Mouse (Mus musculus): ENCODE results near the gene Aarsd1. TPM values are rescaled to one million over a fixed set of nuclear protein-coding genes. Genes with fewer than 3 reads are reported as not detected.
"Not testable (repeated sequence)": the region's sequence is repeated elsewhere in the genome, so short reads cannot be mapped to it uniquely, and the experiment has no call there.

Gene Aarsd1
- total RNA-seq, 2 experiments from 2014 or later, result 38.7 to 40.1 TPM

DNA sequence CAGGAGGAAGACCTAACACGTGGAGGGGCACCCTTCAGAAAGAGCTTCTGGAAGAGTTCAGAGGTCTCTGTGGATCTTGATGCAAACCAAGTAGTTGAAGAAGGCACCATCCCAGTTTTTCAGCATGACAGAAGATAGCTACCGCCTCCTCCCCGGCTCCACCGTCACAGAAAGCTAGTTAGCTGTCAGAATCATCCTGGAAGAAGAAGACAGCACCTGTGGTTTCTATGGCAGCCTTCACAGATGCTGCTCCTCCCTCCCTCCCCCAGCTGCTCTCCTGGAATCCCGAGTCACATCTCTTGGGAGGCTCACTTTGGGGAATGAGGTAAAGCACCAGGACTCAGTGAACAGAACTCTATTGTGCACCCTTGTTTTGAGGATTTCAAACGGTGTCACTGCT is 1.6 kb upstream of the Aarsd1 start:
- intact Hi-C loops (cut with DNase I), result loop anchor here (10.0 kb wide), 1 partner anchor 324 kb away; the partner anchor contains the start of gene Psmc3ip
- peak; percentile 41 to 78 for DNase-seq (ENCODE audit: low spot score in 2 of 2)

DNA sequence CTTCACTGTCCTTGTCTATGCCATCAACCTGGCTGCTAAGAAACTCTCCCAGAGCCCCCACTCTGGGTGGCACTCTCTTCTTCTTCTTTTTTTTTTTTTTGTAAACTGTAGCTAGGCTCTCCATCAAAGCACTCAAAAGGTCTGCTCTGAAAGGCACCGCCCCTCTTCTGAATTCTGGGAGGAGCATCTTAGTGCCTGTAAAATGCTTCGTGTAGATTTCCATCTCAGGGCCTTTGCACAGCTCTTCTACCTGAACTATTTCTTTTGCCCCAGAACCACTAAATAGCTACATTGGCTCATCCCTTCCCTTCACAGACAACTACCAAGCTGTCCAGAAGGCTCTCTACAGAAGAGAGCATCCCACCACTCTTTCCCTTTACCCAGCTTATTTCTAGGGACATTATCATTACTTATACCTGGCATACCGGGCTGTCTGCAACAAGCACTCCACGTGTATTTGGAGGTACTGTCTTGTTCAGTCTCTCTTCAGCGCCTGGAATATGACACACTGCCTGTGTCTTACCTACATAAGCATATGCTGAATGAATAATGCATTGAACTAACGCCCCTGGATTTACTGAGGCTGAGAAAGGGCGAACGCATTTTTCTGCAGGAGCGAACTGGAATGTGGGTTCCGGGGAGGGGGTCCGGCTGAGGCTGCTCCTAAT is 848 bp downstream of the Aarsd1 start:
- intact Hi-C loops (cut with DNase I), result loop anchor here (10.0 kb wide), 1 partner anchor 322 kb away; the partner anchor contains the start of gene Psmc3ip
- DNase-seq (ENCODE audit: low spot score in 2 of 2), result no peak

- DNase-seq (ENCODE audit: low spot score in 2 of 2), result no peak
- intact Hi-C loops (cut with DNase I), result loop anchor here (10.0 kb wide), 1 partner anchor 321 kb away; the partner anchor contains the start of gene Psmc3ip
Measured at GRCm38 (mm10) chr11:101415306-101415705, 2.1 kb downstream of the Aarsd1 start.

GRCm38 (mm10) chr11:101395110-101395509 is 22.3 kb downstream of the Aarsd1 start:
- peak; percentile 75 to 81 for DNase-seq (ENCODE audit: low spot score in 2 of 2)
- intact Hi-C loops (cut with DNase I), result loop anchor here (1.0 to 5.0 kb wide), 2 partner anchors 72 to 183 kb away; no protein-coding TSS in a partner anchor

GRCm38 (mm10) chr11:101381817-101382216 is 35.6 kb downstream of the Aarsd1 start:
- no peak for DNase-seq (ENCODE audit: low spot score in 2 of 2)
- intact Hi-C loops (cut with DNase I), result no loop called here

DNA sequence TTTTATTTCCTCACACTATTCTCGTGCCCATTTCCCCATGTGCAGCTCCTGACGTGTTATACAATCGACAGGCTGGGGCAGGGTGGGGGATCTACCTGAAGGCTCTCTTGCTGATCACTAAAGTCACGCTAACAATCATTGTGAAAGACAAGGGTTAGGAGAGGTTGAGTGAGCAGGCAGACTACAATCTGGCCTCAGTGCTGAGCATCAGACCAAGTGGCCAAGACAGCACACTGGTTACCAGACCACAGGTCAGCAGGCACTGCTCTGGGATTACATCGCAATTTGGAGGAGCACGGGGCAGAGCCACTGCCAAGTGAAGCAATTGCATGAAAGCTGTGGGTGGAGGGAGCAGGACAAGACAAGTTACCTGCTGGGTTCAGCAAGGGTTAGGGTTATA is 38.5 kb downstream of the Aarsd1 start:
- DNase-seq (ENCODE audit: low spot score in 2 of 2), result no peak
- intact Hi-C loops (cut with DNase I), result no loop called here

DNA sequence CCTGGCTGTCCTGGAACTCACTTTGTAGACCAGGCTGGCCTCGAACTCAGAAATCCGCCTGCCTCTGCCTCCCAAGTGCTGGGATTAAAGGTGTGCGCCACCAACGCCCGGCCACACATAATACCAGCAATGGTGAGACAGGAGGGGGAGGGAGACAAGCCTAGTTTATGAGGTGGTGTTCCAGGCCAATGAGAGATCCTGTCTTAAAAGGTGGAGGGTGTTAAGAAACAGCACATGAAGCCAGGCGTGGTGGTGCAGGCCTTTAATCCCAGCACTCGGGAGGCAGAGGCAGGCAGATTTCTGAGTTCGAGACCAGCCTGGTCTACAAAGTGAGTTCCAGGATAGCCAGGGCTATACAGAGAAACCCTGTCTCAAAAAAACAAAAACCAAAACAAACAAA is 39.2 kb downstream of the Aarsd1 start:
- not testable (repeated sequence) for DNase-seq (ENCODE audit: low spot score in 2 of 2)

GRCm38 (mm10) chr11:101374421-101374938 is 42.9 kb downstream of the Aarsd1 start:
- intact Hi-C loops (cut with DNase I), result no loop called here
- no peak for DNase-seq (ENCODE audit: low spot score in 2 of 2)

More for the DNA sequence above, 39.2 kb downstream of the Aarsd1 start:
- intact Hi-C loops (cut with DNase I), result not testable (repeated sequence)

GRCm38 (mm10) chr11:101370141-101370540 is 47.3 kb downstream of the Aarsd1 start:
- intact Hi-C loops (cut with DNase I), result no loop called here
- DNase-seq (ENCODE audit: low spot score in 2 of 2), result no peak

- intact Hi-C loops (cut with DNase I), result no loop called here
- no peak for DNase-seq (ENCODE audit: low spot score in 2 of 2)
Measured at GRCm38 (mm10) chr11:101367326-101367935, 50.0 kb downstream of the Aarsd1 start, which contains the start of gene G6pc. Gene G6pc, plus strand, starts transcription at chr11:101367561.

DNA sequence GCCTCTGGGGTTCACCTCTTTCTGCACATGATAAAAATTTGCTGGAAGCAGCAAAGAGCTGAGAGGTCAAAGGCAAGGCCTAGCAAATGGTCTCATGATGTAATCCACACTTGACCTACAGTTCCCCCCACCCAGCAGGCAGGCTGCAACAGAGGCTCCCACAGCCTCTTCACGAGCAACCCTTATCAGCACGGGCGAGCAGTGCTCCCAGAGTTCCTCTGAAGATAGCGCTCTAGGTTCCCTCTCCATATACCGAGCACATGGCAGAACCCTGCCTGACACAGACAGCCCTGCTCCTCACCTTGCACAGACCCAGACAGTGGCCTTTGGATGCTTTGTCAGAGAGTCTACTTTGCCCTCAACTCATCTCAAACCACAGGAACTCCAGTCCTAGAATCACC is 52.9 kb downstream of the Aarsd1 start:
- no peak for DNase-seq (ENCODE audit: low spot score in 2 of 2)
- intact Hi-C loops (cut with DNase I), result no loop called here

GRCm38 (mm10) chr11:101360651-101361113 is 56.7 kb downstream of the Aarsd1 start:
- DNase-seq (ENCODE audit: low spot score in 2 of 2), result no peak
- intact Hi-C loops (cut with DNase I), result no loop called here

DNA sequence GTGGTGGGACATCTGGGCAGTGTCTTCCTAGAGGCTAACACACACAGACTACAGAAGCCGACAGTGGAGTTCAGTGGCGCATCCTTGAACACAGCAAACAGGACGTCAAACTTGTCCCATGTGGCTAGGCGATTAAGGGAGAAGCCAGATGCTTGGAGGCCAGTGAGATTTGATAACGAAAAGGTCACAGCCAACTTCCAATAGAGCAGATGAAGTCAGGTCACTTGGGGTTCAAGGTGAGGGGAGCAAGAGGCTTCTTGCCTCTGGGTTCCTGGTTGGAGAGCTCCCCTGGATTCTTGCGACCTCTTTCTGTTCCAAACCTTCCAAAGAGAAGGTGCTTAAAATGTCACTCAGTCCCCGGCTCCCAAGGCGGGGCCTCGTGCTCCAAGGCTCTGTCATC is 57.6 kb downstream of the Aarsd1 start:
- intact Hi-C loops (cut with DNase I), result no loop called here
- DNase-seq (ENCODE audit: low spot score in 2 of 2), result no peak

DNA sequence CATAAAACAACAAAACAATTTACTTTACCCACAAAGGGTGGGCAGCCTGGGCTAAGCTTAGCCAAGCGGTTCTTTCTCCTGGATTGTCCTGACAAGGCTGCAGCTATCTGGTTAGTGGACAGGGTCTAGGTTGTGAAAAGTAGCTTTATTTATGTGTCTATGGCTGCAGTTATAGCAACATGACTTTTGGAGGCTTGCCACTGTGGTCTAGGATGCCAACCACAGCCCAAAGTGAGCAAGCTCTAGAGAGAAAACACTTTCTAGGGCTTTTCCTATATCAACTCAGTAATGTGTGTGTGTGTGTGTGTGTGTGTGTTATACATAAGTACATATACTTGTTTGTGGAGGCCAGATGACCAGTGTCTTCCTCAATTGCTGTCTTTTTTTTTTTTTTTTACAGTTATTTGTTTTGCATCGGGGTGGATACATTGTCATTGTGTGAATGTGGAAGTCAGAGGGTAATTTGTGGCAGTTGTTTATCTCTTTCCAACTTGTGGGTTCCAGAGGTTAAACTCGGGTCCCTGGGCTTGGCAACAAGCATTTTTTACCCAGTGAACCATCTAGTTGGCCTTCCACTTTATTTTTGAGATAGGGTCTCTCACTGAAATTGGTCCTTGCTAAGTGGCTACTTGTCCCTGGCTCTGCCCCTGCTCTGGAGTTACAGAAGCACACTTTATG is 59.8 kb downstream of the Aarsd1 start:
- intact Hi-C loops (cut with DNase I), result no loop called here
- no peak for DNase-seq (ENCODE audit: low spot score in 2 of 2)

Small RNA genes within 50 kb of the gene (microRNA-seq; reads per million reads assigned to microRNA genes)
- gene Mir6929, result 0.67 to 1.7 reads per million in 2 experiments

Other genes with a start within 250 kb of the Aarsd1 start
- 100 to 1,000 TPM; 153 to 170 TPM for gene Cntnap1, start 247.1 kb downstream of the Aarsd1 start, total RNA-seq (2021)
- 10 to 100 TPM in 1 of 2 experiments, 1 to 10 TPM in 1; 8.8 to 11.5 TPM for gene Plekhh3, start 246.3 kb downstream of the Aarsd1 start, total RNA-seq (2021)
- gene Ccr10, start 242.2 kb downstream of the Aarsd1 start, total RNA-seq (2021), result under 1 TPM; 0.18 to 0.28 TPM
- gene Ezh1, start 191.2 kb downstream of the Aarsd1 start, total RNA-seq (2021), result 10 to 100 TPM; 42.8 to 48.5 TPM
- 10 to 100 TPM; 39.9 to 44.5 TPM for gene Ramp2, start 171.6 kb downstream of the Aarsd1 start, total RNA-seq (2021)
- gene Vps25, start 163.9 kb downstream of the Aarsd1 start, total RNA-seq (2021), result 10 to 100 TPM; 62.4 to 65.7 TPM
- gene Wnk4, start 157.0 kb downstream of the Aarsd1 start, total RNA-seq (2021), result 1 to 10 TPM; 2.2 to 7.9 TPM
- gene Cntd1, start 138.6 kb downstream of the Aarsd1 start, total RNA-seq (2021), result under 1 TPM; 0.21 to 0.27 TPM
- gene Coa3, start 138.5 kb downstream of the Aarsd1 start, total RNA-seq (2021), result 10 to 100 TPM; 95.3 to 98.8 TPM
- gene Becn1, start 115.3 kb downstream of the Aarsd1 start, total RNA-seq (2021), result 100 to 1,000 TPM; 213 to 229 TPM
- gene Psme3, start 101.4 kb downstream of the Aarsd1 start, total RNA-seq (2021), result 100 to 1,000 TPM; 114 to 116 TPM
- gene Aoc2, start 92.6 kb downstream of the Aarsd1 start, total RNA-seq (2021), result 1 to 10 TPM; 4.8 to 7.4 TPM
- under 1 TPM; 0.69 to 0.73 TPM for gene Aoc3, start 87.0 kb downstream of the Aarsd1 start, total RNA-seq (2021)
- under 1 TPM in 1 of 2 experiments, not detected in 1; 0.14 TPM for gene G6pc, start 50.1 kb downstream of the Aarsd1 start, total RNA-seq (2021)
- gene Gm27029, start 7.2 kb upstream of the Aarsd1 start, total RNA-seq (2021), result 1 to 10 TPM; 5.9 to 6.6 TPM
- gene Rundc1, start 7.5 kb upstream of the Aarsd1 start, total RNA-seq (2021), result 10 to 100 TPM; 35.6 to 37.0 TPM
- gene Ptges3l, start 7.7 kb upstream of the Aarsd1 start, total RNA-seq (2021), result 1 to 10 TPM; 4.0 to 6.0 TPM
- 10 to 100 TPM; 32.5 to 37.0 TPM for gene Rpl27, start 24.7 kb upstream of the Aarsd1 start, total RNA-seq (2021)
- gene Ifi35, start 30.8 kb upstream of the Aarsd1 start, total RNA-seq (2021), result 1 to 10 TPM; 2.0 to 2.4 TPM
- 100 to 1,000 TPM; 149 to 175 TPM for gene Rnd2, start 47.4 kb upstream of the Aarsd1 start, total RNA-seq (2021)
- gene Vat1, start 48.6 kb upstream of the Aarsd1 start, total RNA-seq (2021), result 10 to 100 TPM; 36.7 to 39.9 TPM
- gene Brca1, start 134.3 kb upstream of the Aarsd1 start, total RNA-seq (2021), result under 1 TPM; 0.69 to 0.80 TPM
- 100 to 1,000 TPM; 127 to 130 TPM for gene Nbr1, start 134.5 kb upstream of the Aarsd1 start, total RNA-seq (2021)
- gene Tmem106a, start 164.6 kb upstream of the Aarsd1 start, total RNA-seq (2021), result 1 to 10 TPM; 1.1 to 1.6 TPM
- gene Gm11634, start 181.6 kb upstream of the Aarsd1 start, total RNA-seq (2021), result not detected
- 1 to 10 TPM; 6.0 to 7.2 TPM for gene Rdm1, start 209.6 kb upstream of the Aarsd1 start, total RNA-seq (2021)
- gene Arl4d, start 247.9 kb upstream of the Aarsd1 start, total RNA-seq (2021), result 10 to 100 TPM; 23.9 to 32.1 TPM

All from left cerebral cortex, postnatal 25 days (tissue).